Mouse (Mus musculus): ENCODE results near the gene Atg5.
"Not testable (repeated sequence)": the region's sequence is repeated elsewhere in the genome, so short reads cannot be mapped to it uniquely, and the experiment has no call there.

Atg5 gene

DNA sequence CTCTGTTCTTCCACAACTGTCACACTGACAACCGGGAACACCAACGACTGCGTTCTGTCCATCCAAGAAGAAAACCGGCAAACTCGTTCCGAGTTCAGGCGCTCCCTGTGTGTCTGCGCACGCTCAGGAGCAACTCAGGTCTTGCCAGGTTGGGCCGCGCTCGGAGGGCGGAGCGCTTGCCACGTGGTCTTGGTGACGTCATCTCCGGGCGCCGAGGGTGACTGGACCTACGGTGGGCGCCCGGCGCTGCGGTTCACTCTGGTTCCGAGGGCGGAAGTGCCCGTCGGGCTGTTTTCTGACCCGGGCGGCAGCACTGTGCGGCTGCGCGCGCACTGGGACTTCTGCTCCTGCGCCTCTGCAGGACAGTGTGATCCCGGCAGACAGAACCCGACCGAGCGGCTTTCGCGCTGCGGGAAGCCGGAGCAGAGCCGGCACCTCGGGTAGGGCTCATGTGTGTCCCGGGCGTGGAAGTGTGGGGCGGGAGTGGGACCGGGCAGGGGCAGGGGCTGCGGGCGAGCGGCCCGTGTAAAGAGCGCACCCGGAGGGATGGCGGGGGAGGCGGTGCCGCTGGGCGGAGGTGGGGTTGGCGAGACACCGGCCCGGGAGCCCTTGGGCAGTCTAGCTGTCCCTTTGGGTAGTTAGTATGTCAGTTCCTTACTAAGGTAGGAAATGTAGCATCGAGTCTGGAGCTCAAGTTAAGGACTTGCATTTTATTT lies at the start of gene Atg5:
TSS of gene Atg5 (plus strand) at position 214 of the 716 bp plus-strand sequence.
- DNase-seq: peak; percentile 99

DNA sequence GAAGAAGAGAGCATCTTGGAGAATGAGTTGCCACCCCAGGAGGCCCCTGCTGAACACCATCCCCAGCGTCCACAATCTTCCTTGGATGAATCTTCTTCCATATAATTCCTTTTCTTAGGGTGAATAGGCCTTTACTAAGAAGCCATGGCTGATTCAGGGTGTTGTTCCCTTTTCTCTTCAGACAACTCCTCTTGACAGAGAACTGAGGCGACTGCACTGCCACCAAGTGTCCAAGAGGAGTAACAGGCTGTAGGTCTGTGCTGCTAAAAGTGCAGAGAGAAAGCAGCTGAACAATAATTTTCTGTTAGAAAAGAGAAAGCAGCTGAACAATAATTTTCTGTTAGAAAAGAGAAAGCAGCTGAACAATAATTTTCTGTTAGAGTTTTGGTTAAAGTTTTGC lies 49.1 kb upstream of the Atg5 start:
- DNase-seq: peak; percentile 14

DNA sequence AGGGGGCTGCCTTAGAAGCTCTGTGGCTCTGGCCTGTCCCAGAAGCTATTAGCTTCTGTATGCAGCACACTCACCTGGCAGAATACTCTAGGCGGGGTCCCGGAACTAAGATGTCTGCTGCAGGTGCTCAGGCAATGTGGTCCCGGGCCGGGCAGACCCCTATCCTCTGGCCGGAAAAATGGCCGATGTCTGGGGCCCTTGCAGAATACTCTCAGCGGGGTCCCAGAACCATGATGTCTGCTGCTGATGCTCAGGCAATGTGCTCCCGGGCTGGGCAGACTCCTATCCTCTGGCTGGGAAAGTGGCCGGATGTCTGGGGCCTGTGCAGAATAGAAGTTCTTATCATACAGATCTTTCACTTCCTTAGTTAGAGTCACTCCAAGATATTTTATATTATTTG lies 43.8 kb upstream of the Atg5 start:
- DNase-seq: no peak

DNA sequence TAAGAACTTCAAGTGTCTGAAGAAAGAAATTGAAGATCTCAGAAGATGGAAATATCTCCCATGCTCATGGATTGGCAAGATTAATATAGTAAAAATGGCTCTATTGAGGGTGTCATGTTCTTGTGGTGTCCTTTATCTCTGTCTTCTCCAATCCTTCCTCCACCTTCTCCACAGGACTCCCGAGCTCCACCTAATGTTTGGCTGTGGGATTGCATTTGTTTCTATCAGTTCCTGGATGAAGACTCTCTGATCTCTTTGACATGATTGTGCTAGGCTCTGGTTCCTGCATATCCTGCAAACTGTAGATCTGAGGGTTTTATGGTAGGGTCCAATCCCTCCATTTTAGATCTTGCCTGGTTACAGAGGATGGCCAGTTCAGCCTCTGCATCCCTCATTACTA lies 34.8 kb upstream of the Atg5 start:
- DNase-seq: peak; percentile 33

DNA sequence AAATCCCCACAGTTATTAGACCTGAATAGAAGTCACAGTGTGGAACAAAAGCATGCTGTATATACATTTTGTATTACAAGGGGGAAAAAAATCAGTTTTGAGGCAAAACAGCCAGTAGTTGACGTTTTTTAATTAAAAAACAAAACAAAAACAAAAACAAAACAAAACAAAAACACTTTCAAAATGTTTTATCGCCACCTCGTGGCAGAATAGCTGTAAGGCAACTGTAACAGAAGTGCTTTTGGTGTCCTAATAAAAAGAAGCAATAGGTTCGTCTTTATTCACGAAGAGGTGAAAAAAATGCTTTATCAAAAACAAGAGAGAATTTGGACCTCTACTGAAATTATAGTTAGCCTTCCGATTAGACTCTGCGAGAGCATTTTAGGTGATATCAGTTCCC lies 32.9 kb upstream of the Atg5 start:
- not testable (repeated sequence) for DNase-seq

DNA sequence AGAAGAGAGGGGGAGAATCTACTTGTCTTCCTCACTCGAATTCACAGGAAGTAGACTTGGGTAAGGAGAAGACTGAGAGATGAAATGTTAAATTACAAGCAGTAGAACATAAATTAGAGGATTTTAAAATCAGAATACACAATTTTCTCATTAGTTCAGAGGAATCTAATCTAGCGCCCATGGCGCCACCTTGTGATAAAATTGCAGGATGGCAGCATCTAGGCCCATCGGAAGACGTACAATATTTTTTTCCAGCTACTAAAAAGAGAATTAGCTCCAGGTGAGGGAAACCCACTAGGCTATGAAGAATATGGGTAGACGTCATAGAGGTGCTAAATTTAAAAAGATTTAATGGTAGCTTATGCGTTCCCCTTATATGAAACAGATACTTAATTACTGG lies 11.5 kb upstream of the Atg5 start:
- DNase-seq: no peak

DNA sequence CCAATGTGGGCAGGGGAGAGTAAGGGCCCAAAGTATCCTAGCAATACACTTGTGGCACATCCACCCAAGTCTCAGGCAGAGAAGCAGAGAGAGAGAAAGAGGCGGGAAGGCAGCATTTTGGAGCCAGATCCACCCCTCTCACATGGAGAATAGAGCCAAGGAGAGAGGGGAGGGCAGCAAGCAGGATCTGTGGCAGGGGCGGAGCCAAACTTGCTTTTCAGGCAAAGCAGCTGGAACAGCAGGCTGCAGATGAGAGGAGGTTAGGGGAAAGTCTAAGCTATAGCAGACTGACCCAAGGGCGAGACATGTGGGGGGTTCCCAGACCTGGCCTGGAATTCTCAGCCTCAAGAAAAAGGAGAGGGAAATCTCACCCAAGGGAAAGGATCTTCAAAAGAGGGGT lies 2.3 kb upstream of the Atg5 start:
- no peak for DNase-seq

DNA sequence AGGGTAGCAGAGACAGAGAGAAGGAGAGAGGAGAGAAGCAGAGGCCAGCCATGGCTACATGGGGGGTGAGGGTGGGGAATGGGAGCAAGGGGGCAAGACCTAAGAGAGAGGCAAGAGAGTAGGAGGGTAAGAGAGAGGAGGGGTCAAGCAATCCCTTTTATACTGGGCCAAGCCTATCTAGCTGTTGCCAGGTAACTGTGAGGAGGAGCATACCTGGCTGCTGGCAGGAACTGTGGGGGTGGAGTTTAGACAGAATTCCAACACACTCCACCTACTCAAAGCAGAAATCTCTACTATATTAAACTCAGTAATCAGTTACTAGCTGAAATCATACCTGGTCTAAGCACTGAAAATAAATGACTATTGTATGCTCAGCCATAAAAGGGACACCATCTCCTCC lies 1.6 kb upstream of the Atg5 start:
- no peak for DNase-seq

DNA sequence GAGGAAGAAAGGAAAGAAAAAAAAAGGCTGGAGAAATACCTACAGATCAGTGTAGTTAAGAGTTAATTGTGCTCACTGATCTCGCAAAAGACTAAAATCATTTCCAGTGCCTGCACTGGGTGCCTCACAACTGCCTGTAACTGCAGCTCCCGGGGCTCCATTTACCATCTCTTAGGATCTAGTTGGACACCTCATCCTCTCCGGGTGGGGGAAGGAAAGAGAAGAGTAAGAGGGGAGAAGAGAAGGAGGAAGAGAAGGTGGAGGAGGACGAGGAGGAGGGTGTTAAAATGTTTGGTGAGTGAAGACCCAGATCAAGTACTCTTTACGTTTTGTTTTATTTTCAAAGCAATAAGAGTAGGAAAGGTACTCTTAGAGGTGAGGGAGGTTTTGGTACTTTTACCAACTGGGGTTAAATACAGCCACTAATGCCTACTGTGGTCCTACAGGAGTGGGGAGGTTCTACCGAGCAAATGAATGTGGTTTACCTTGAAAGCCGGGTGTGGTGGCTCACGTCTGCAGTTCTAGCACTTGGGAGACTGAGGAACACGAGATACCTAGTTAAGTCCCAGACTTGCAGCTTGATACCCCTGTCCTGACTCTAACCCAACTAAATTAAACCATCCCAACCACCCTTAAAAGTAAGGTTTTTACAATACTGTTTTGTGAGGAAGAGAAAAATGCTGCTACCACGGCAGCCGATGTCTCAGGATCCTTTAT lies 574 bp upstream of the Atg5 start:
- no peak for DNase-seq

DNA sequence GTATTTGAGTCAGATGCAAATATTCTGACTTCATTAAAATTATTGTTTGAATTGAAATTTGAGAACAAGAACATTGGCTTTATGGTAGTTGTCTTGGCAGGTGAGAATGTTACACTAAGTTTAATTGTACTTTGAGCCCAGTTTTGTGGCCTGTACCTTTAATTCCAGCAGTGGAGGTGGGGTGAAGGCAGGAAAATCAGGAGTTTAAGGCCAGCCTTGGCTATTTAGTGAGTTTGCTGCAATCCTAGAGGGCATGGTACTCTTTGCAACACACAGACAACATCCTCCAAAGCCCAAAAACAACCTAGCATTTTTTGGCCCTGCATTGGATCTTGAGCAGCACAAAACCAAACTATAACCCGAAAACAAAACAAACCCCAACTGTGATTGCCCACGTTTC lies 1.1 kb downstream of the Atg5 start:
- DNase-seq: no peak

DNA sequence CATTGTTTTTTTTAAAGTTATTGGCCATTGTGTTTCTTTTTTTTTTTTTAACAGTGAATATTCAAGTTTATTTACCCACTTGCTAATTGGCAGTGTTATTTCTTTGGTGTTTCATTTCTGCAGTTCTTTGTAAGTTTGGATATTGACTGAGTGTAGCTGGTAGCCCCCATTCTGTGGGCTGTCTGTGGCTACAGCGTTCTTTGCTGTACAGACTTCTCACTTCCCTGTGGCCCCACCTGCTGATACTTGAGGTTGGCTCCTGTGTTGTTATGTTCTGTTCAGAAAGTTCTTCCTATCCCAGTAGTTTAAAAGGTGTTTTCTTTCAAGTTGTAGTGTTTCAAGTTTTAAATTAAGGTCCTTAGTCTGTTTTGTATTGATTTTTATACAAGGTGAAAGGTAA lies 14.2 kb downstream of the Atg5 start:
- no peak for DNase-seq

DNA sequence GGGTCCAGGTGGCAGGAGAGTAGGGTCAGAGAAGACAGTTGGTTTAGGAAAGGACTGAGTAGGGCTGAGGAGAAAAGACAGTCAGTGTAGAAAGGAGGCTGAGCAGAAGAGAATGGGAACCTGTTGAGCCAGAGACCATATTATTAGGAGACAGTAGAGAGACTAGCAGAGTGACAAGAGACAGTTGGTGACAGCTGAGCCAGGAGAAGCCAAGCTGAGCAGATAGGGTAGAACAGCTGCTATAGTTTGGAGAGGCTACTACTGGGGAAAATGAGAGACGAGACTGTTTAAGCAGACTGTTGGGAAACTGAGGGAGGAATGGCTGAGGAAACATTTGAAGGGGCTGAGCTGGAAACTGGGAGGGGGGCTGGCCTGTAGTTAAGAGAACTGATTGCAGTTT lies 16.9 kb downstream of the Atg5 start:
- no peak for DNase-seq

DNA sequence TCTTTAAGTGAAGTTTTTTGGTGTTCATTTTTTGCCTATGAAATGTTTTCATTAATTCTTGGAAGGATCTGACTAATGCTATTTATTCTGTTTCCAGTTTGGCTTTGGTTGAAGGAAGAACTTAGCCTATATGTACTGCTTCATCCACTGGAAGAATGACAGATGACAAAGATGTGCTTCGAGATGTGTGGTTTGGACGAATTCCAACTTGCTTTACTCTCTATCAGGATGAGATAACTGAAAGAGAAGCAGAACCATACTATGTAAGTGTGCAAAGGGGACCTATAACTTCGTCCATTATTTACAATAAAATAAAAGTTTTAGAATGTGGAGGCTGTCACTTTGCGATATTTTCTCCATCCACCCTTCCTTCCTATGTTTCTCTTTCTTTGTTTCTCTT lies 17.8 kb downstream of the Atg5 start:
- no peak for DNase-seq

DNA sequence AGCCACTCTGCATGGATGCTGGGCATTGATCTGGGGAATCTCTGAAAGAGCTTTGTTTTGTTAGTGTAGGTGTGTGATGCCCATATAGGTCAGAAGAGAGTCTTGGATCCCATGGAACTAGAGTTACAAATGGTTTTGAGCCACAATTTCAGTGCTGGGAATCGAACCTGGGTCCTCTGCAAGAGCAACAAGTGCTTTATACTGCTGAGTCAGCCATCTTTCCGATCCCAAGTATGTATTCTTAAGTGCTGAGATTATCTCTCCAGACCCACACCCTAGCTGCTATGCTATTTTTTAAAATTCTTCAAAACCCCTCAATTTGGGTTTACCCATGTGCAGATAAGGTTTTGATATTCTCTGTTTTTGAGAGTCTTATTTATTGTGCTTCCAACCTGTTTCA lies 22.7 kb downstream of the Atg5 start:
- no peak for DNase-seq

DNA sequence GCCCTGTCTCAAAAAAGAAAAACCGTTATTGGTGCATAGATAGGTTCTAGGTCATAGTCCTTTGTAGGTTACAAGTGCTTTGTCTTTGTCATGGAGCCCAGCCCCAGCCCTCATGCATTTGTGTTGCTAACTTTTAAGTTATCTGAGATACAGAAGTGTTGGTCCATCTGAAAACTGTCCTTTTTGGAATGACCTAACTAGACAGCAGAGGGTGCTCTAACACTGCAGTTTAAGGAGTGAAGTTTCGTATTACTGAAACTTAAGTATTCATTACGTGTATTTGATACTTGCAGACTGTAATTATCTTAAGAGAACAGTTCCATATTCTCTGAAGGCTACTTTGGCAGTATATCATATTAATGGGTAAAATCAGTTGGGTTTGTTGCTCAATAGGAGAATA lies 24.0 kb downstream of the Atg5 start:
- DNase-seq: peak; percentile 15

DNA sequence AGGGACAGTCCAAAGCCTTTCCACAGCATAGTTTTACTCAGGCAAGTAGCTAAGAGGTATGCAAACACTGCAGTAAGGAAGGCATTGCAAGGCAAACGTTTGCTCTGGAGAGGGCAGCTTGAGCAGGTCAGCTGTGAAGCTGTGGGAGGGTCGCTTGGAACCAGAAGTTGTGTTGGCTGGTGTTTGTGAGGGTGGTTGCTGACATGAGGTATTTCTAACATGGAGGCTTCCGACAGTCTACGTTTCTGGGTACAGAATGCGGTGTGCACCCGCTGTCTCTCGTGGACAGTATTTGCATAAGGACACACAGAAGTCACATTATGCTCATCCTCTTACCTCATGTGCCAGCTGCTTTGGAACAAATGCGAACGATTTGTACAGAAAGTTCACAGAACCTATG lies 31.0 kb downstream of the Atg5 start:
- DNase-seq: peak; percentile 24

DNA sequence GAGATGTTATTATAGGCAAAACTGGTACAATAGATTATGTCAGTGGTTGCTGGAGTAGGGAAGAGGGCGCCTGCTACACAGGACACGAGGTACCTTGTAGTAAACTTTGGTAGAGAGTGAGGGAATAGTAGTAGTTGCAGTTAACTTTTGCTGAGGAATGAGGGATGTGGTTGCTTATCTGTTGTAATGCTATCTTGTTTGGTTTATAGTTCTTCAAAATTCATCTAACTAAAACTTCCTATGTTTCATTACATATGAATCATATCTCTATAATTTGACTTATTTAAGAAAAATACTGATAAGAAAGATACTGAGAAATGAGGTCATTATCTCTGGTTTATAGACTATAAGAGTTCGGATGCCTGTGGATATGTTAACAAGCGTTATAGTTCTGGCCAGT lies 31.9 kb downstream of the Atg5 start:
- DNase-seq: no peak

DNA sequence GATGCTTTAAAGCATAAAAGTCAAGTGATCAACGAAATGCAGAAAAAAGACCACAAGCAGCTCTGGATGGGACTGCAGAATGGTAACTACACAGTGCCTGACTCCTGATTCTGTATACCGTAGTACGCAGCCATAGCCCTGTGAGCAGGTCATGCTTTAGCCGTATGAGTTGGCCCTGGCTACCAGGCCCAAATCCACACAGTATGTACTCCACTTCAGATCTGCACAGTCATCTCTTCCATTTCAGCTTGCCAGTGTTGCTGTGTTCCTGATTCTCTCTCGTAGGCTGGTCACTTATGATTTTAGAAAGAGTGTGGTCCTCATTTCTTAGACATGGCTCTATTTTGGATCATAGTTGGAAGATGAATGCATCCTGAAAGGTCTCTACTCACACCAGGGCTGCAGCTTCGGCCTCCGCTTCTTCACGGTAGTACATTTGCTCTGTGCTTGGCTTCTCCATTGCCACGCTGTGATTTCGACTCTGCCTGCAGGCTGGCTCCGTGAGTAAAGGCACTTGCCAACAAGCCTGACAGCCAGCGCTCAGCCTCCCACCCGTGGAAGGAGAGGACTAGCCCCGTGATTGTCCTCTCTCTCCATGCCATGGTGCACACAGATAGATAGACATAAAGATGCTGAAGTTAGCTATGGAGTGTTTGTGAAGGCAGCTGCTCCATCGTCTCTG lies 35.6 kb downstream of the Atg5 start:
- peak; percentile 32 for DNase-seq

DNA sequence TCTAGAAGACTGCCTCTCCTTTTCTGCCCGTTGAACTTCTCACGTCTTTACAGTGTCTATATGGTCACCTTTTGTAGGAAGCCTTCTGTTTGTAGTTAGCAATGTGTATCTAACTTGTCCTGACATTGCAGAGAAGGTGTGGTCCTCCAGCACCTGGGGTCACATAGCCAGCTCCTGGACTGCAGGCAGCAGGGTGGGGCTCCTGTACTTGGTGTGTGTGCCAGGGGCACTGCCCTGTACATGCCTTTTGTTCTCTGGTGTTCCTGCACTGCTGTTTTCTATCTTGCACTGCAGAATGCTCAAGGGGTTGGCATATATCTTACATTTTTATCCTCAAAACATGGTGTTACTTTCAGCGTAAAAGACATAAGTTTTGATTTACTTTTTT lies 36.2 kb downstream of the Atg5 start:
- no peak for DNase-seq

DNA sequence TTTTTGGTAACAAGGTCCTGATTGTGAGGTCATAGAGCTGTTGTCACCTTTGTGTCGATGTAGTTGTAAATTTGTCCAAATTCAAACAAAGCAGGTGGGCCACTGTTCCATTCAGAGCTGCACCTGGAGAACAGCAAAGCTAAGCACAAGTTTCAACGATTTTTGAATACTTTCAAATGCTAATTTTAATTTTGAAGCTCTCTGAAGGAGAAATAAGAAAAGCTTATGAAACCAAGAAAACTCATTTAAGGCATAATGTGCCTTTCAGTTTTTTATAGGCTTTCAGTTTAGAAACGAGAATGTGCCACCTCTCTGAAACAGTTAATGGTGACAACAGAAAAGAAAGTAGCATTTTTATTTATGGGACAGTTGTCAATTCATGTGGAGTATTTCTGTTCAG lies 36.7 kb downstream of the Atg5 start:
- no peak for DNase-seq

DNA sequence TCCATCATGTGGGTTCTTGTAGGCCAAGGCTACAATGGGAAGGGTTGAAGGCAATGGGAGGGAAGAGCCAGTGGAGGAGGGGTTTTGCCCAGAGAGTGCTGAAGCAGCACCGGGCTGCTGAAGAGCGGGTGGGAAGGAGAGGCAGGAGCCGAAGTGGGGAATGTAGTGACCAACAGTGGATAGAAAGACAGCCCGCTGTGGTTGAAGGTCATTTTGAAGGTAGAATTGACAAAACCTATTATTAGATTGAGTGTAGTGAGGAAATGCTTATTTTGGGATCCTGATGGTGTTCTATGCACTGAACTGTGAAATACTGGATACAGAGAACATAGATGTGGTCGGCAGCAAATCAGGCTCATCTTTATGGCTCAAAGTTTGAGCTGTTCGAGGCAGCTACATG lies 38.1 kb downstream of the Atg5 start:
- DNase-seq: no peak

DNA sequence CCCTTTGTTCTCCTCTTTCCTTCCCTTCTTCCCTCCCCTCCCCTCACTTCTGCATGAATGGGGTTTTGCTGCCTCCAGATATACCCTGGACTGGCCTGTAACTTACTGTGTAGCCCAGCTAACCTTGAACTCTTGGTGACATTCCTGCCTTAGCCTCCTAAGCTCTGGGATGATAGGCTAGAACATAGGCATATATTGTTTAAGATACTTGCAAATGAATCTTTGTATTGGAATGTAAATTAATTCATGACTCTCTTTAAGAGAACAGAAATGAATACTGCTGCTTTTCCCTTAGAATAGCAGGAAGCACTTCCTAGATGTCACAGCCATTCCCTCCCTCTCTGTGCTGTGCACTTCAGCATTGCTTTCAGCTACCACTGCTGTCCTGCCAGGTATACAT lies 40.1 kb downstream of the Atg5 start:
- DNase-seq: no peak

DNA sequence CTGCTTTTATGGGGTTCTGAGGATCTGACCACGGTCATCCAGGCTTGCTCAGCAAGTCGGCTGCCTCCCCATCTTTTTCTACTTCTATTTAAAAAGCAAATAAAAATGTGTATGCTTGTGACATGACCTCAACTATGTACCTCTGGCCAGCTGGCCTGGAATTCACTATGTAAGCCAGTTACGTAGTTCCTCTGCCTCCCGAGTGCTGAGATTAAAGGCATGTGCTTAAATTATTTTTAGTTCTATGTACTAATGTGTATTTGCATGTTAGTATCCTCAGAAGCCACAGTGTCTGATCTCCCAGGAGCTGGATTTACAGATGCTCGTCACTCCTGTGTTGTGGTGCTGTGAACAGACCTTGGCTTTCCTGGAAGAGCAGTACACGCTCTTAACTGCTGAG lies 41.1 kb downstream of the Atg5 start:
- DNase-seq: no peak

DNA sequence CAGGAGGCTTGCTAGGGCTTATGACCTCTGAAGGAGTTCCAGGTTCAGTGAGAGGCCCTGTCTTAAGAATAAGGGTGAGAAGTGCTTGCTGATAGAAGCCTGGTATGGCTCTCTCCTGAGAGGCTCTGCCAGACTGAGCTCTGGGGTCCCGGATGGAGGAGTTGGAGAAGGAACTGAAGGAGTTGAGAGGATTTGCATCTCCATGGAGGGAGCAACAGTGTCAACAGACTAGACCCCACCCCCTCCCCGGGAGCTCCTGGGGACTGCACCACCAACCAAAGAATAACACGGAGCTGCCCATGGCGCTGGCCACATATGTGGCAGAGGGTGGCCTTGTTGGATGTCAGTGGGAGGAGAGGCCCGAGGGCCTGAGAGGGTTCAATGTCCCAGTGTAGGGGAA lies 47.1 kb downstream of the Atg5 start:
- no peak for DNase-seq

Measured in right cerebral cortex, adult 18-20 months (tissue).